Mouse (Mus musculus): Measurements from ENCODE around the gene Ate1. TPM values are rescaled to one million over a fixed set of nuclear protein-coding genes. Genes with fewer than 3 reads are reported as not detected.
A peak's percentile ranks its signal among the peaks of the same experiment; 100 is the strongest.

Gene Ate1
- total and polyA plus RNA-seq, 2 experiments from 2014 or later, result 32.4 to 66.3 TPM

DNA sequence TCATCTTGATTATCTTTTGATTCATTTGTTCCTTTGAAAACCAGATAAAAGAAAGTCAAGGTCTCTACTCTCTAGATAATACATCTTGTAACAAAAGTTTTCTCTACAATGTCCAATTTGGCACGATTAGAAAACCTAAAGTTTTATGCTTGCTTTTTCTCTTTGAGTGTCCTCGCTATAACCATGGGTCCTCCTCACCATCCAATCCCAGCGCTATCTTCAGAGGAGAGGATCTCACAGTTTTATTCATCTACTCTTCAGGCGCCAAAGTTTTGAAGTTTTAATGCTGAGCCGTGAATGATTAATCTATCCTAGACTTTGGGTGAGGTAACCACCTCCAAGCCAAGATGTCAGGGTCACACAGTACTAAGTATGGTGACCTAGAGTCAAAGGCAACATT, 84.4 kb downstream of the Ate1 start:
- ATAC-seq (ENCODE audit: insufficient read depth, low read depth) (no peak), DNase-seq (ENCODE audit: low spot score) (no peak)
- no peak overlapping the region for H3K9ac ChIP-seq (replicated peaks; ENCODE audit: low read depth, low read length)
- WGBS, result 91% methylated on average over 5 of the region's 5 CpGs
- H3K4me3 ChIP-seq (ENCODE audit: low read depth, low read length), result no peak overlapping the region
- TF ChIP-seq EP300 (IDR thresholded peaks at IDR 0.05; ENCODE audit: low read depth) (no peak), CTCF (IDR thresholded peaks at IDR 0.05; ENCODE audit: low read depth) (no peak)
- no peaks in the 10 kb centered on the region for H3K4me1 ChIP-seq (ENCODE audit: control insufficient read depth, insufficient read depth)
- H3K27me3 ChIP-seq (ENCODE audit: control insufficient read depth, insufficient read depth, low read length), result no peaks in the 10 kb centered on the region
- no peak overlapping the region for H3K4me2 ChIP-seq (ENCODE audit: low read depth, low read length)
- H3K9me3 ChIP-seq (replicated peaks; ENCODE audit: control insufficient read depth, low read length), result no peaks in the 10 kb centered on the region
- H3K27ac ChIP-seq (ENCODE audit: low read depth), result no peak overlapping the region
- no peaks in the 10 kb centered on the region; the same call in 1 of the 2 replicates for H3K36me3 ChIP-seq (replicated peaks; ENCODE audit: control insufficient read depth, insufficient read depth, low read length)

DNA sequence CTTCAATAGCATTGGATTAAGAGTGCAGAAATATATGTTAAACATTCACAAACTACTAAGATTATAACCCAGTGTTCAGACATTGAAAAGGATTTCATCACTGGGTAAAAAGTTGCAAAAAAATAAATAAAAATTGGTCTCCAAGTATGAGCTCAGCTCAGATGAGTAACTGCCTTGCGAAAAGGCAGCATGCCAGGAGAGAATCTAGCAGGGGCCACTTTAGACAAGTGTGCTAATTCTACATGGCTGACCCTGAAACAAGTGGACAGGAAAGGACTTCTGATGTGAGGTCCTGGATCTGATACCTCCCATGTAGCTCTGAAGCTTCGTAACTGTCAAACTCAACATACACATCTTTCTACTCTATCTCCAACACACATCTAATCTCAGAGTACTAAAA, 88.0 kb downstream of the Ate1 start:
- Histone ChIP-seq H3K4me3 (ENCODE audit: low read depth, low read length) (no peak overlapping the region), H3K9me3 (replicated peaks; ENCODE audit: control insufficient read depth, low read length) (no peaks in the 10 kb centered on the region), H3K36me3 (replicated peaks; ENCODE audit: control insufficient read depth, insufficient read depth, low read length) (no peaks in the 10 kb centered on the region), H3K4me1 (ENCODE audit: control insufficient read depth, insufficient read depth) (no peaks in the 10 kb centered on the region; the same call in 1 of the 2 replicates), H3K9ac (replicated peaks; ENCODE audit: low read depth, low read length) (no peak overlapping the region), H3K27ac (ENCODE audit: low read depth) (no peak overlapping the region), H3K4me2 (ENCODE audit: low read depth, low read length) (no peak overlapping the region), H3K27me3 (ENCODE audit: control insufficient read depth, insufficient read depth, low read length) (no peaks in the 10 kb centered on the region)
- DNase-seq (ENCODE audit: low spot score), result no peak
- no peak for TF ChIP-seq CTCF (IDR thresholded peaks at IDR 0.05; ENCODE audit: low read depth)
- TF ChIP-seq EP300 (IDR thresholded peaks at IDR 0.05; ENCODE audit: low read depth), result no peak
- ATAC-seq (ENCODE audit: insufficient read depth, low read depth), result no peak
- WGBS, result 77% methylated on average over 2 of the region's 2 CpGs

DNA sequence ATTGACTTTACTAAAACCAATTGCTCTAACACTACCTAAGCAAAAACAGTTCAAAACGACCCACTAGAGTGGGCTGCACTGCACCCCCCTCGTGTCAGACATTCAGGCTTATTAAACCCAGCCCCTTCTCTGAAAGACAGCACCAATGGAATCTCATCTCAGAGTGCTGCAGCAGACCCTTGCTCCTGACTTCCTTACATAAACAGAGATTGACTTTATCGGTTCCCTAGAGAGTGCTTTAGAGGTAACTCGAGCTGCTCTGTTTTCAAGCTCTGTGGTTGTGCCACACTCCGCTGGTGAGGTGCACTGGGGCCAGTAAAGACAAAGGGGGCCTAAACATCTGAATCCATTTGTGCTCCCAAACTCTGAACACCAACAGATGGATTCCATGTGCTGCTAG, 93.6 kb downstream of the Ate1 start:
- ATAC-seq (ENCODE audit: insufficient read depth, low read depth) (no peak), DNase-seq (ENCODE audit: low spot score) (no peak)
- H3K27ac ChIP-seq (ENCODE audit: low read depth), result no peak overlapping the region
- H3K9ac ChIP-seq (replicated peaks; ENCODE audit: low read depth, low read length), result no peak overlapping the region
- 17% methylated on average over 5 of the region's 5 CpGs for WGBS
- H3K9me3 ChIP-seq (replicated peaks; ENCODE audit: control insufficient read depth, low read length), result no peaks in the 10 kb centered on the region
- peaks cover 8% of the 10 kb centered on the region; the same call in 1 of the 2 replicates for H3K4me1 ChIP-seq (ENCODE audit: control insufficient read depth, insufficient read depth)
- H3K4me2 ChIP-seq (ENCODE audit: low read depth, low read length), result no peak overlapping the region
- no peak overlapping the region for H3K4me3 ChIP-seq (ENCODE audit: low read depth, low read length)
- no peaks in the 10 kb centered on the region for H3K36me3 ChIP-seq (replicated peaks; ENCODE audit: control insufficient read depth, insufficient read depth, low read length)
- no peaks in the 10 kb centered on the region for H3K27me3 ChIP-seq (ENCODE audit: control insufficient read depth, insufficient read depth, low read length)
- TF ChIP-seq CTCF (IDR thresholded peaks at IDR 0.05; ENCODE audit: low read depth) (no peak), EP300 (IDR thresholded peaks at IDR 0.05; ENCODE audit: low read depth) (no peak)

DNA sequence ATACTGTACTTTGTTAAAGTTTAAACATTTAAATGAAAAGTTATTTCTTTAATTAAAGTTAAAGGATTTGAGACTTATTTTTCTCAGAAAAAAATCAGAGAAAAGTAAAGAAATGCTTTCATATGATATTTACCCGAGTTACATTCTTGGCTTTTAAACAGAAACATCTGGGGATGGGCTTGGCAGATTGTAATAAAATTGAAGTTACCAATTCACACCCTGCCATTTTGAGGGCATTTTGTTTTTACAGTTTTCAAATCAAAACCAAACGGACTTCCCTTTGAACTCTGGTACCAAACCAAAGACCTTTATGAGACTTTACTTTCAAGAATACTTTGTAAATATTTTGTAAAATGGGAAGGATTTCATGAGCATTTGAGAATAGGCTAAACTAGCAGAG, 94.2 kb downstream of the Ate1 start:
- Histone ChIP-seq H3K4me3 (ENCODE audit: low read depth, low read length) (no peak overlapping the region), H3K27me3 (ENCODE audit: control insufficient read depth, insufficient read depth, low read length) (no peaks in the 10 kb centered on the region), H3K27ac (ENCODE audit: low read depth) (no peak overlapping the region), H3K4me2 (ENCODE audit: low read depth, low read length) (no peak overlapping the region), H3K4me1 (ENCODE audit: control insufficient read depth, insufficient read depth) (peaks cover 8% of the 10 kb centered on the region; the same call in 1 of the 2 replicates), H3K9me3 (replicated peaks; ENCODE audit: control insufficient read depth, low read length) (no peaks in the 10 kb centered on the region), H3K9ac (replicated peaks; ENCODE audit: low read depth, low read length) (no peak overlapping the region), H3K36me3 (replicated peaks; ENCODE audit: control insufficient read depth, insufficient read depth, low read length) (no peaks in the 10 kb centered on the region)
- ATAC-seq (ENCODE audit: insufficient read depth, low read depth), result no peak
- TF ChIP-seq EP300 (IDR thresholded peaks at IDR 0.05; ENCODE audit: low read depth) (no peak), CTCF (IDR thresholded peaks at IDR 0.05; ENCODE audit: low read depth) (no peak)
- DNase-seq (ENCODE audit: low spot score), result no peak
- 76% methylated on average over 2 of the region's 2 CpGs for WGBS

DNA sequence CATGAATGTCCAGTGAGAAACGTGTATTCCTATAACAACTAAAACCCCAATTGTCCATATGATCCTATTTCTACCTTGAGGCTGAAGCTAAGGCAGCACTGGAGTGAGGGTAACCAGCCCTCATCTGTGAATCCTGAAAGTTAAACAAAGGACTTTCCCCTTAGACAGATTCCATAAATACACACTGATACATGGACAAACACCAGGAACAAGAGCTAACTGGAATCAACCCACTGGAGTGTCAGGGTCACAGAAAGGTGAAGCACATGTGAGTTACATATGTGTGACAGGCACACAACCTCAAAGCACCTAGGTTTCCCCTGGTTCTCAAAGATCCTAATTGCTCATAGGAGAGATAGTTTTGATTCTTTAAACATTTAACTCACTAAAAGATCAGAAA, 100.2 kb downstream of the Ate1 start:
- Histone ChIP-seq H3K4me3 (ENCODE audit: low read depth, low read length) (no peak overlapping the region), H3K4me2 (ENCODE audit: low read depth, low read length) (no peak overlapping the region), H3K4me1 (ENCODE audit: control insufficient read depth, insufficient read depth) (peaks cover 4% of the 10 kb centered on the region; the same call in 1 of the 2 replicates), H3K27me3 (ENCODE audit: control insufficient read depth, insufficient read depth, low read length) (no peaks in the 10 kb centered on the region), H3K36me3 (replicated peaks; ENCODE audit: control insufficient read depth, insufficient read depth, low read length) (0 out of 2 replicates have a peak, but pooled peaks cover 2% of the 10 kb centered on the region), H3K27ac (ENCODE audit: low read depth) (peak overlapping the region; percentile 43), H3K9ac (replicated peaks; ENCODE audit: low read depth, low read length) (no peak overlapping the region), H3K9me3 (replicated peaks; ENCODE audit: control insufficient read depth, low read length) (no peaks in the 10 kb centered on the region)
- ATAC-seq (ENCODE audit: insufficient read depth, low read depth) (peak; percentile 83; the same call in 1 of the 2 replicates), DNase-seq (ENCODE audit: low spot score) (peak; percentile 67)
- 55% methylated on average over 1 of the region's 1 CpGs for WGBS
- no peak for TF ChIP-seq EP300 (IDR thresholded peaks at IDR 0.05; ENCODE audit: low read depth)
- no peak for TF ChIP-seq CTCF (IDR thresholded peaks at IDR 0.05; ENCODE audit: low read depth)

DNA sequence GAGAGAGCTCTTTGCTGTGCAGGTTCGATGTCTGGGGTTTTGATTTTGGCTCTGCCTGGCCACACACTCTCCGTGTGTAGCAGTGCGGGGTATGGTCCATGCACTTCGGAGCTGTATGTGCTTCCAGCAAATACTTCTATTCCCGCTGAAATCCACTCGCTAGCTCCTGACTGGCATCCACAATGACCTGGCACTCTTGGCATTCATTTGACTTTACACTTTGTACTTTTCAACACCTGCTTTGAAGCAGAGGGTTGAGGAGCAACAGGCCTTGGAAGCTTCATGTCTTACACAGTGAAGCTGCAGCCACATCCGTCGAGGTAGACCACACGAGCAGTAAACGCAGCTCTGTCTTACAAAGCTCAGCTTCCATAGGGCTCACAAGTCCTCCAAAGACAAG, 112.5 kb downstream of the Ate1 start:
- DNase-seq (ENCODE audit: low spot score) (peak; percentile 73), ATAC-seq (ENCODE audit: insufficient read depth, low read depth) (peak; percentile 83)
- no peaks in the 10 kb centered on the region for H3K36me3 ChIP-seq (replicated peaks; ENCODE audit: control insufficient read depth, insufficient read depth, low read length)
- TF ChIP-seq EP300 (IDR thresholded peaks at IDR 0.05; ENCODE audit: low read depth) (no peak), CTCF (IDR thresholded peaks at IDR 0.05; ENCODE audit: low read depth) (no peak)
- H3K27ac ChIP-seq (ENCODE audit: low read depth), result peak overlapping the region; percentile 38; the same call in 1 of the 2 replicates
- H3K4me1 ChIP-seq (ENCODE audit: control insufficient read depth, insufficient read depth), result peaks cover 14% of the 10 kb centered on the region; the same call in 1 of the 2 replicates
- H3K4me2 ChIP-seq (ENCODE audit: low read depth, low read length), result no peak overlapping the region
- no peaks in the 10 kb centered on the region for H3K27me3 ChIP-seq (ENCODE audit: control insufficient read depth, insufficient read depth, low read length)
- 36% methylated on average over 10 of the region's 10 CpGs for WGBS
- H3K9me3 ChIP-seq (replicated peaks; ENCODE audit: control insufficient read depth, low read length), result no peaks in the 10 kb centered on the region
- no peak overlapping the region for H3K9ac ChIP-seq (replicated peaks; ENCODE audit: low read depth, low read length)
- no peak overlapping the region for H3K4me3 ChIP-seq (ENCODE audit: low read depth, low read length)
